Mouse (Mus musculus): ENCODE measurements around the gene Smarcd2.

The Smarcd2 gene

DNA sequence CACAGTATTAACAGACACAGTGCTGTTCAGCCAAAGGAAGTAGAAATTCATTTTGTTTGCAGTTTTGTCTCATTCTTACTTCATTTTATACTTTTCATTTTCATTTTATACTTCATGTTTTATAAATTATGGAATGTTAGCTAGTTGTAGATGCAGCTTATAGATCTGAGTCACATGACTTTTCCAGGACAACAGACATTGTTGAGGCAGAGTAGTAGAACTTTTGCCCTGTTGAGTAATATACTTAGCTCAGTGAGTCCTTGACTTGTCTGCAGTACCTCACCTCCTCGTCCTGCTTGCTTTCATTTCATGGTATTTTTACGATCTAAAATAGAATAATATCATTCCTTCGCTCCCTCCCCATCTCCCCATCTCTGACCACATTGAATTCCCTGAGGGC is 52.2 kb downstream of the Smarcd2 start:
- DNase-seq: no peak

DNA sequence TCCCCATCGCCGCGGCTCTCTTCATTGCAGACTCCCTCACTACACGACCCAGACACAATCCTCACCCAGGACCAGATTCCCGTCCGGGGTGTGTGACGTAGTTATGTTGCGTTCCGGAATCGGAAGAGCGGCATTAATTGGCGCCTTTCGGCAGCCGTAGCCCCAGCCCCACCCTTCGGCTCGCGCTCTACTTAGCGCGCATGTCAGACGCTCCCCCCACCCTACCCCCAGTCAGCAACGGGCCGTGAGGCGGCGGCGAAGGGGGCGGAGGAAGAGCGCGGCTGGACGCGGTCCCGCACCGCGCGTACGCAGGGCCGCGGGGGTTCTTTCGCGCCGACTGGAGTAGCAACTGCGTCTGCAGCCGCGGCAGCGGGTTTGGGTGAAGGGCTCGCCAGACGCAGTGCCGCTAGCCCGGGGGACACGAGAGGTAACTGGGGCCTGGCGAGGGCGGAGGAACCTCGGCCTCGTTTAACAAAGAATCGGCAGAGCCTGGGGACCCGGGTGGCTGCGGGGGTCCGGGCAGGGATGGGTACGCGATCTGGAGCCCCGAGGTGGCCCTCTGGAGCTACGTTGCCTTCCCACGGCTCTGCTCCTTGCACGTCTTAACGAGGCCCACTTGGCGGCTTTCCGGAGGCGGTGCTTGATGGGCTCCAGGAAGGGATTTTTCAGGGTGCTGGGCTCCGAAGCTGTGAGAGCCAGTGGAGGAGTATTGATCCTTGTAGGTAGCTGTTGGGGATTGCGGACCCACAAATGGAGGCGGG is 55.9 kb downstream of the Smarcd2 start, which contains the start of gene Ddx42:
TSS of gene Ddx42 (plus strand) at position 197 of the 761 bp plus-strand sequence.
- peak; percentile 90 to 93 for DNase-seq

DNA sequence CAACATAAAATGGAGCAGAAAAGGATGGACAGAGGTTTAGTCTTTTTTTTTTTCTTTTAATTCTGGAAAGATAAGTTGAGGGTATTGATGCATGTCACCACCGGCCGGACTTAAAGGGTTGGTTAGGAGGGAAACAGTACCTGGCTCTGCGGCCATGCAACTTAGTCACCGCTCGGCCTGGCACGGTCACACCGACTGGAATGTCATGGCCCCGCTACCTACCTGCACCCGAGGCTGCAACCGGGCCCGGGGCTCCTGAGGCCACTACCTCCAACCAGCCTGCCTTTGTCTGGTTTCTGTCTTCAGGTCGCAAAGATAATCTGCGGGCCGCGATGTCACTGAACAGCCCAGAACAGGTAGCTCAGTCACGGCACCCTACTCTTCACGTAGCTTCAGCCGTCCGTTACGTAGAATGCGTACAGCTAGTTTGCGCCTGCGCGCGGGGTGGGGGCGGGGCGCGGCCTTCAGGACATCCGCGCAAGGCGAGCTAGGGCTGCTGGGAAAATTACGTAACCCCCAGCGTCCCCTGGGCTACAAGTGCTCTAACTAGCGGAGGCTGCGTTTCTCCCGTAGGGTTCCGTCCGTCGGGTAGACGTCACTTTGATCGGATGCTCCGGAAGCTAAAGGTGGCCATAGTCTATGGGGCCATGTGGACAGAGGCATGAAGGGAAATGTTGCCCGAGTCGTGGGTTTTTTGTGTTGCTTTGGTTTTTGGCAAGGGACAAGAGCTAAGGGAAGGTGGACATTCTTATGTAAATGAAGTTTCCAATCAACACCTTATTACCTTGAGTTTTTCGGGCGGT is 56.6 kb downstream of the Smarcd2 start, which contains the start of gene Ccdc47:
TSS of gene Ccdc47 (minus strand) at position 418 of the 803 bp plus-strand sequence.
- peak; percentile 98 for DNase-seq

- no peak for DNase-seq
Measured at GRCm38 (mm10) chr11:106215450-106215859, 57.3 kb downstream of the Smarcd2 start.

GRCm38 (mm10) chr11:106214856-106215255 is 57.9 kb downstream of the Smarcd2 start:
- no peak for DNase-seq
